Mouse (Mus musculus) G1E-ER4 (cell line): ENCODE data around the gene Rogdi. TPM values are rescaled to one million over a fixed set of nuclear protein-coding genes. Genes with fewer than 3 reads are reported as not detected.

Experiments
- GATA1 ChIP-seq: IDR thresholded peaks from one replicate; pipeline ENCODE4 v1.8.0; 2012; ENCODE audit warnings: low read length, inconsistent platforms
- polyA plus RNA-seq: library from polyadenylated mRNA; stranded (reverse); fragments of >175 nt; gene quantifications from 2 replicates; pipeline ENCODE4 v1.2.3, GENCODE M21; 2012

Gene Rogdi
- polyA plus RNA-seq: 17.5 and 28.8 TPM in 2 replicates

DNA sequence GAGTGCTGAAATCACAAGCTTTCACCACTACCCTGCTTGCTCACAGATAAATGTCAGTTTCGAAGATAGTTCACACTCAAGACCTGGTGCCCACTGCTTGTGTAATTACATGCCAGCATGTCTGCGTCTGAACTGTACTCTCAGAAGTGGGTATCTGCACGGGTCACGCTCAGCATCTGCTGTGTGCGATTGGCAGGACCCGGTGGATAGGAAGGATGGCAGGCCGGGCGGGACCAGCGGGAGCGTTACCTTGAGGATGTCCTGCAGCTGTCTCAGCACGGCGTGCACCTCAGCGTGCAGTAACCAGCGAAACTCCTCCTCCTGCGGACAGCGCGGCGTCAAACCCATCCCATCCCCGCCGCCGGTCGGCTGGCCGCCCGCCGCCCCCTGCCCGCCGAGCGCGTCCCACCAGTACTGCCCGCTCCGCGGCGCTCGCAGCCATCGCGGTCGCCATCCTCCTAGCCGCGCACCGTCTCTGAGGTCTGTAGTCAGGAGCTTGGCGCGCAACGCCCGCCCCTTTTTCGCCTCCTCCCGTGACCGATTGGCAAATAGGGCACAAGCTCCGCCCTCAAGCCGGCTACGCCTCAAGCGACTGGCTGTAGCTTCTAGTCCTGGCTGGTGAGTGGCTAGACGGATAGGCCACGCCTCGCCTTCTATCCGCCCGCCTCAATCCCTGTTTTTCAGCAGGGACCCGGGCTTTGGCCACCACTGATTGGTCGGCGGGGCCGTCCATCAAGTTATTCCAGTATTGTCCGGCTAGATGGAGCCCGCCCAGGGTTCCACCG lies at the start of gene Rogdi:
Gene Rogdi, minus strand, starts transcription at position 500 of the 785 bp plus-strand sequence.
- no peak for TF ChIP-seq GATA1

DNA sequence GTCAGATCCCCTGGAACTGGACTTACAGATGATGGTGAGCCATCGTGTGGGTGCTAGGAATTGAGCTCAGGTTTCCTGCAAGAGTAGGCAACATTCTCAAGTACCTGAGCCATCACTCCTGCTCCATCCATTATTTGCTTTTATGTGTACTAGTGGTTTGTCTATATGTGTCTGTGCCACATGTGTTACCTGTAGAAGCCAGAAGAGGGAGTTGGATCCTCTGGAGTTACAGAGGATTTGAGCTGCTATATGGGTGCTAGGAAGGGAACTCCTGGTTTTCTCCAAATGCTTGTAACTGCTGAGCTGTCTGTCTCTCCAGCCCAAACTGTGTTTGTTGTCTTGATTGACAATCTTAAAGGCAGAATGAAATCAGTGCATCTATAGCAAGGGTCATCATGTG lies 44.8 kb upstream of the Rogdi start:
- no peak for TF ChIP-seq GATA1

- TF ChIP-seq GATA1: no peak
Measured at GRCm38 (mm10) chr16:5050251-5051110, 37.1 kb upstream of the Rogdi start.

- TF ChIP-seq GATA1: no peak
Measured at GRCm38 (mm10) chr16:5049774-5050234, 36.5 kb upstream of the Rogdi start, which contains the start of the genes Glyr1 and Ubn1. TSS of gene Glyr1 (minus strand) at chr16:5049863. TSS of gene Ubn1 (plus strand) at chr16:5050057.

DNA sequence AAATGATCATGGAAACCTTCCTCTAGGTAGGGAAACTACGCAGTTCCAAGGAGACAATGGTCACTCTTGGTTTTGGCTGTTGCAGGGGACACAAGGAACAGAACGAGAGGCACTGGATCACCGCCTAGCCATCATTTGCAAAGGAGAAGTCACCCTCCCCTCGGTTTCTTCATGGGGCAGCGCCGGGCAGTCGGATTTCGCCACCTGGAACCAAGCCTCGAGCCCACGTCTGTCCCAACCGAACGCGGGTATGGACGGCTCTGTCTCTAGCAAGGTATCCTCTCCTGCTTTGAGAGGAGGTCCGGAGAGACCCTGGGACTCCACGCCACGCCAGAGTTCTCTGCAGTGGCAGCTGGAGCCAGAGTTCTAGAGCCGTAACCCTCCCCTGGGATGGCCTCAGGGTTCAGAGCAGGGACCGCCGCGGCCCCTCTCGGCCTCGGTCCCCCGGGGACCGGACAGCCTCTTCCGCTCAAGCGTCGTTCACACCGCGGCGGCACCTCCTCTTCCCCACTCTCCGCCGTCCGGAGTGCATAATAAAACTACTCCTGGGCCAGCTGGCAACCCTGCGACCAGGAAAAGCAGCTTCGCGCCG lies 35.9 kb upstream of the Rogdi start:
- TF ChIP-seq GATA1: no peak

DNA sequence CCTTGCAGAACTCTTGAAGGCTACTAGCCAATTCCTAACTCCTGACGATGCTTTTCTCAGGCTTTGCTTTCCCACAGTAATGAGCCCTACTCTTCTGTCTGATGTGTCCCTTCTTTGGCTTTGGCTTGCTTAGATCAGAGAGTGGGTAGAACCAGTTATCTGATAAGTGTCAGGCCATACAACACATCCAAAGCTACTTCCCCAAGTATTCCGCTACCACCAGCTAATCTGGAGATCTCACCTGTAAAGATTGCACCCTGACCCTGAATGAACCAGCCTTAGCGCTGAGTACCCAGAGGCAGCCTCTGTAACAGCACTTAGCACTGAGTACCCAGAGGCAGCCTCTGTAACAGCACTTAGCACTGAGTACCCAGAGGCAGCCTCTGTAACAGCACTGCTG lies 32.0 kb upstream of the Rogdi start:
- no peak for TF ChIP-seq GATA1

DNA sequence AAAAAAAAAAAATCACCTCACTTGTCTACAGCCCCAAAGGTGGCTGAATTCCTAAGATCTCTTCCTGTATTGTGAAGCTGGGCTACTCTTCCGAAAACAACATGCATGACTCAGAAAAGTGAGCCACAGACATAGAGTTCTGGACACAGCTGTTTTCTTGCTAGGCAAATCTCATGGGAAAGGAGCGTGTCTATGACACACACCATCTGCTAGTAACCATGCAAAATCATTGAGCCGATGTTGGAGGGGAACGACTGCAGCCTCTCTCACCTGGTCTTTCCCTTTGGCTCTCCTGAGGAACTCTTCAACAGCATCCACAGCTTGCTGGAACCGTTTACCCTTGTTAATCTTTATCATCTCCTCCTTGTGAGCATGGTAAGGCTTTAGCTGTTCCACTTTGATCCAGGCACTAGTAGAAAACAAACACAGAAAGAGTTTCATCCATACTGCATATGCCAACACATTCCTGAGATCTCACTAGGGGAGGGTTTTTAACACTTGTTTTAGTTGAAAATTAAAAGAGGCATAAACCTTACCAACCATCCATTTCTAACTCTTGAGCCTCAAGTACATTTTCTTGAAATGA lies 23.4 kb upstream of the Rogdi start:
- TF ChIP-seq GATA1: no peak

GRCm38 (mm10) chr16:5035591-5035990 lies 22.2 kb upstream of the Rogdi start:
- no peak for TF ChIP-seq GATA1

GRCm38 (mm10) chr16:5029847-5030246 lies 16.5 kb upstream of the Rogdi start:
- TF ChIP-seq GATA1: no peak

- TF ChIP-seq GATA1: no peak
Measured at GRCm38 (mm10) chr16:5024021-5024420, 10.7 kb upstream of the Rogdi start.

DNA sequence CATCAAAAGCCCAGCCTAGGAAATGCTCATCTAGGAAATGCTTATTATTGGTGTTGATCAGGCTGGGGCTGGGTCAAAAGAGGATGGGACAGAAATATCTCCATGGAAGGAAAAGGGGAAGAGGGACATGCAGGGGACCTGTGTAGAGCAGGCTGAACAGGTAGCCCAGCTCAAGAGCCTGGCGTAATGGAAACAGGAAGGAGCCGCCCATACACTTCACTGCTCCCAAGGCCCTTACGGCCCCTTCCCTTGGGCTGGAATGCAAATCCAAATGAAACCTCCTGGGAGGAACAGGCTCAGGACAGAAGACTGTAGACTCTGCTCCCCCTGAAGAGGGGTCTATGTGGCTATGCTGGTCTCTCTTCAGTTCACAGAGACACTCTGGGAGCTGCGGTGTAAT lies 1.2 kb upstream of the Rogdi start:
- TF ChIP-seq GATA1: no peak

DNA sequence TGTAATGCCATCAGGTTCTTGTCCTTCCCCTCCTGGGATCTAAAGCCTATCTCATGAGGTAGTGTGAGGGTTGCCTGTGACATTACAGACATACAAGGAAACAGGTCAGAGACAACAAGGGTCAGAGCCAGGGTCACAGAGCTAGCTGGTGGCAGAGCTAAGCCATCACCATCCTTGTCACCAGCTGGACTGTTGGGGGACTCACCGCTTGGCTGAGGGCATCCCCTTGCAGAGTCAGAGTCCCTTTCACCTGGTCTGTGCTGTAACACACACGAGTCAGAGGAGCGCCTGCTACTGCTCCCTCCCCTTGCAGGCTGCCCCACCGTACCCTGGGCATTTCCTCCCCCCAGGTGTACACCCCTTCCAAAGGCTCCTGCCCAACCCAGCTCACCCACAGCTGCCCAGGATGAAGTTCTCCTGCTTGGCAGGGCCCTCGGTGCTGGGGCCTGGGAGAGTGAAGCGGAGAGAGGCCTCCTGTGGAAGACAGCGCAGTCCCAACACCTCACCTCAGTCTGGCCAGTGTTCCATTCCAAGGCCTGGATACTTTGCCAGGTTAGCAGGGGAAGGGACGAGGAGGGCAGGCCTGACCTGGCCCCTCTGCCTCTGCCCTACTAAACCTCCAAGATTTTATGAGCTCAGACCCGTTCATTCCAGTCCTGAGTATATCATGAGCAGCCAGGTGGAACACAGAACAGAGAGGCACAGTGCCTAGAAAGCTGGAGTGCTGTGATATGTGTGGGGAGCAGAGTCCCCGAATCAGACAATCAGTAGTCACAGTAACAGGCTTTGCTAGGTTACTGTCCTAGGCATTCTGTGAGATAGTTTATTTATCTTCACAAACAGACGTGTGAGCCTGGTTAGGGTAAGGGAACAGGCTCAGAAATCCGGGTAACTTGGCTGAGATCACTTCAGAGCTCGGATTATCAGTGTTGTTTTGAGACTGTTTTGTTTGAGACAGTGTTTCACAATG lies 1.0 kb downstream of the Rogdi start:
- peak; percentile 88 for TF ChIP-seq GATA1

DNA sequence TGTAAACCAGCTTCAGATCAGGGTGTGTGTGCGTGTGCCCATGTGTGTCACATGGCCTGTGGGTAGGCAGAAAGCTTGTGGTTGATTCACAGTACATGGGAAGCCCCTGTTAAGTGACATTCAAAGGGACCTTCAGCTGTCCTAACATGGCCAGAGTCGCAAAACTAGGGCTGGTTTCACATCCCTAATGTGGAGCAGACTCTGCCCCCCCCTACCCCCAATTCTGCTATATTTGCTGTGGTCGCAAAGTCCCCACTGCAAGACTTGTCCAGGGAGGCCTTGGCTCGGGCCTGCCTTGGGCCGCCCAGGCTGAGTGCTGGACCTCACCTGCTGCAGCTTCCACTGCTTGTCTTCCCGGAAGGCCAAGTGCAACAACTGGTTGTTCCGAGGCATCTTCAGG lies 2.1 kb downstream of the Rogdi start:
- no peak for TF ChIP-seq GATA1

DNA sequence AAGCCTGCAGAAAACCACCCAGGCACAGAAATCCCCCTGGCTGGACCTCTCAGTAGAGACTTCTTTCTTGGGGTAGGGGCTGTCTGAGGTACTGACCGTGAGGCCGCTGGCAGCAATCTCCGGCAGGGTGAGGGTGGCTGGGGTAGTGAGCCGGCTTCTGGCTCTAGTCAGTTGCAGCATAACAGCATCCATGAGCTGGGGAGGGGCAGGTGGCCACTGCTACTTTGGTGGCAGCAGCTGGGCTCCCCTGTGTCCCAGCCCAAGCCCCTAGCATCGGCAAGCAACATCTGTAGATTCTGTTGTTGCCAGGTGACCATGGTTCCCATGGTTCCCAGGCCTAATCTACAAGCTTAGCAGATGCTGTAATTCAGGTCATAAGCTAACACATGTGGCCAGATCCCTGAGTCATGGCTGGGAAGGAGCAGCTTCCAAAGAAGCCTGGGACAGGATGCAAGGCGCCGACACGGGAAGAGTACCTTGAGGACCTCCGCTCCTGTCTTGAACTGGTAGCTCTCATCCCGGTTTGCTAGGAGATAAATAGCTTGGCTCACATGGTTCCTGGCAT lies 2.9 kb downstream of the Rogdi start:
- no peak for TF ChIP-seq GATA1
